Mouse (Mus musculus) cortical plate, adult 2 months (tissue): ENCODE measurements around the gene Dyrk1b.

Experiments used
- CTCF ChIP-seq: fragments of 200-500 bp; IDR thresholded peaks from 2 replicates; pipeline ENCODE4 v1.5.1; 2011; ENCODE audit warnings: mild to moderate bottlenecking, control low read depth, low read length; ENCODE audit not compliant: insufficient read depth; ENCODE audit errors: extremely low read depth
- POLR2A ChIP-seq: fragments of 200-500 bp; IDR thresholded peaks from 2 replicates; pipeline ENCODE4 v1.6.1; 2011; ENCODE audit warnings: mild to moderate bottlenecking, low read length, control low read depth; ENCODE audit not compliant: insufficient read depth; ENCODE audit errors: extremely low read depth

DNA sequence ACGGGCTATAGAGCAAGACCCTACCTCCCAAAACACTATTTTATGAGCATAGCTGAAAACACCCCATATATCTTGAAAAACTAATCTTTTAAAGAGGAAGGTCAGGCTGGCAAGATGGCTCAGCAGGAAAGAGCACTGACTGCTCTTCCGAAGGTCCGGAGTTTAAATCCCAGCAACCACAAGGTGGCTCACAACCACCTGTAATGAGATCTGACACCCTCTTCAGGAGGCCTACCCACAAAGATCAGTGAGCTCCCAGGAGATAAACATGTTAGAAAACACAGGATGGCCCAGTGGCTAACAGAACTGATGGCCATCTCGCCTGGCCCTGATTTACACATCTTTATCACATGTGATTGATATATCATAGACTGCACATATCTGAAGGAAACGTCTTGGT is 31.5 kb downstream of the Dyrk1b start:
- TF ChIP-seq POLR2A = no peak
- TF ChIP-seq CTCF = no peak
